Mouse (Mus musculus) limb, embryonic 10.5 days (tissue): ENCODE measurements at regions not wholly inside any gene's neighbourhood (a gene's known extent, or its start where the extent isn't known, plus 50 kb on each side); places are given as distances from the start of the nearest gene placed in this dataset.
A peak's percentile ranks its signal among the peaks of the same experiment; 100 is the strongest.

Experiments used
- DNase-seq: peaks from one replicate; pipeline ENCODE4 v3.0.0-alpha.2; 2017; ENCODE audit warnings: low spot score
- H3K27ac ChIP-seq: fragments of 300-500 bp; sonication (generic); 2 replicates; pipeline ENCODE4 v1.5.1; 2016; ENCODE audit warnings: mild to moderate bottlenecking
- H3K27me3 ChIP-seq: fragments of 300-500 bp; sonication (generic); 2 replicates; pipeline ENCODE4 v1.6.1; 2016; ENCODE audit warnings: low read depth, mild to moderate bottlenecking; ENCODE audit not compliant: poor library complexity, severe bottlenecking
- H3K36me3 ChIP-seq: fragments of 300-500 bp; sonication (generic); 2 replicates; pipeline ENCODE4 v1.6.1; 2016; ENCODE audit warnings: mild to moderate bottlenecking, moderate library complexity
- H3K4me1 ChIP-seq: fragments of 300-500 bp; sonication (generic); 2 replicates; pipeline ENCODE4 v1.6.1; 2016
- H3K4me3 ChIP-seq: fragments of 300-500 bp; sonication (generic); 2 replicates; pipeline ENCODE4 v1.5.1; 2016; ENCODE audit warnings: mild to moderate bottlenecking, moderate library complexity
- H3K9me3 ChIP-seq: fragments of 300-500 bp; sonication (generic); replicated peaks from 2 replicates; pipeline ENCODE4 v1.6.1; 2016; ENCODE audit warnings: mild to moderate bottlenecking
- WGBS: fragments of 180-500 bp; shearing (Covaris S2); methylation state at CpG from one replicate; pipeline ENCODE4 v1.1.7; 2016; 5-methylcytosine and 5-hydroxymethylcytosine counted together

DNA sequence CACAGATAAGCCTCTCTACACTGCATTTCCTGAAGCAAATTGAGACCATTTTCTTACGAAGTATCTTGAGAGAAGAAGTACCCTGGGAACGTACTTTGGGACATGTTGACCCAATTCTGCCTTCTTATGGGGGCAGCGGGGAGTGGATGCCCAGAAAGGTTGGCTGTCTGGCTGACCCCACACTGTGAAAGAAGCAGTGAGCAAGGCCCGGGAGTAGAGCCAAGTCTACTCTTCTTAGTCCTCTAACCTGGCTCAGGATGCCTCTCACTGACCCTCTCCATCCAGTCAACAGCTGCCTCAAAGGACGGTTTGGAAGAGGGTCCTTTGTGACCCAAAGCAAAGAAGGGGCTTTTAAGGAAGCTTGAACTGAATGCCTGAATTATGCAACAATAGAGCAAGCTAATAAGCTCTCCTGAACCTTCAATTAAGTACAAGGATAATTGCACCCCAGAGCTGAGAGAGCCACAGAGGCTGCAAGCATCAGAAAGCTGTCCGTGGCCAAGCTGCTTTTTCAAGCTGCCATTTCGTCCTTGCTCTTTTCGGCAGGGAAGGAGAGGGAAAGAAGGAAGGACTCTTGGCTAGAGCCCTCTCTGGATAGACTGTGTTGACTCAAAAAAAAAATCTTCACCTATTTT lies 70.3 kb downstream of the Pctp start:
- H3K4me1 ChIP-seq: no peaks in the 10 kb centered on the region
- no peaks in the 10 kb centered on the region for H3K27me3 ChIP-seq
- H3K36me3 ChIP-seq: no peaks in the 10 kb centered on the region
- no peak overlapping the region for H3K27ac ChIP-seq
- no peak for DNase-seq
- H3K9me3 ChIP-seq: no peaks in the 10 kb centered on the region
- WGBS: 77% methylated on average over 8 of the region's 8 CpGs
- H3K4me3 ChIP-seq: no peak overlapping the region

DNA sequence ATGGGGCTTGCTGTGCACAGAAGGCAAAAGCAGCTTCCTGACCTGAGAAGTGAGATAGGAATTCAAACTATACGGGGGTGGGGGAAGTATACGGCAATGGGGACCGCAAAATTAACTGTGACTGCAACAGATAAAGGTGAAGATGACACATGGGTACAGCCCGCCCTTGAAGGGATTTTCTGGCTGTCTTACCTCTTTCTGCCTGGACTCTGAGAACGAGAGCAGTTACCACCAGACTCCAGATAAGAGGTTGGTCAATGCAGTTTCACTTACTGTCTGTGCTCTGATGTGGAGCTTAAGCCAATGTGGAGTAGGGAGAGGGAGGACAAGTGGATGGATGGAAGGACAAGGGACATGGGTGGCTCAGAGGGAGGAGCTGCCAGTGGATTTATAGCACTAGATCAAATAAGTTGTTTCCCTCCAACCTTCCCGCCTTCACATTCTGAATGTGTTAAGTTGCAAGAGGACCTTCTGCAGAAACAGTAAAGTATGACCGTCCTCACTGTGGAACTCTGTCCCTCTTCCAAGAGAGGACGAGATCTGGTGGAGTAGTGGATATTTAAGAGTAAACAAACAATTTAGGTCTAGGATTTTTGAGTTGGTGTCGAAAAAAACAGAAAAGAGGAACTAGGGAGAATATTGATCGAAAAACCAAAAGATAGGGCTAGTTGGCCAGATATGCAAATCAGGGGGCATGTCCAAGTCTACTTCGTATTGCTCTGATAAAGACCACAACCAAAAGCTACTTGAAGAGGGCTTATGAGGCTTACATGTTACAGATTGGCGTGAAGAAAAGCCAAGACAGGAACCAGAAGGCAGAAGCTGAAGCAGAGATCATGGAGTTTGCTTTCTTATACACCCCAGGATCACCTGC lies 73.3 kb downstream of the Pctp start:
- no peaks in the 10 kb centered on the region for H3K36me3 ChIP-seq
- 83% methylated on average over 12 of the region's 12 CpGs for WGBS

DNA sequence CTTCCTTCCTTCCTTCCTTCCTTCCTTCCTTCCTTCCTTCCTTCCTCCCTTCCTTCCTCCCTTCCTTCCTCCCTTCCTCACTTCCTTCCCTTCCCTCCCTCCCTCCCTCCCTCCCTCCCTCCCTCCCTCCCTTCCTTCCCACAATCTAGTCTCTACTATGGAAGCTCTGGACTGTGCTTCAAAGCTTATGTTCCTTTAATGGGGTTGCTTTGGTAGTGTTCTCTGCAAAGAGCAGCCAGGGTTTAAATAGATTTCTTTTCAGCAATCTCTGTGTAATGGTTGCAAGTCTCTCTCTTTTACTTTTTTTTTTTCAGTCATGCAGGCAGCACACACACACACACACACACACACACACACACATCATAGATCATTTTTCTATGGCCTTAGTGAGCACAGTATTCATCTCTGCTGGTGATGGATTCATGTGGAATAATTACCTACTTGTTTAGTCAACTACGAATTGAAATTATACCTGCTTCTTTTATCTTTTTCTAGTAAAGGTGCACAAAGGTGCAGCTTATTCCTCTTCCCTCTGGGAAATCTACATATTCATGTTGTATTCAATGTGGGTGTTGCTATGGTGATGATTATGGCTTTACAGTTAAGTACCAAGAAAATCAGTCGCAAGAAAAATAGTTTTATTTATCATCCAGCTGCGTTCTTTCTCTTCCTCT lies 75.1 kb downstream of the Pctp start:
- 92% methylated on average over 3 of the region's 3 CpGs for WGBS
- no peak for DNase-seq
- H3K27ac ChIP-seq: no peak overlapping the region

More for the DNA sequence above, 73.3 kb downstream of the Pctp start:
- Histone ChIP-seq H3K4me1 (no peaks in the 10 kb centered on the region), H3K27me3 (no peaks in the 10 kb centered on the region), H3K27ac (no peak overlapping the region), H3K9me3 (no peaks in the 10 kb centered on the region), H3K4me3 (no peak overlapping the region)
- no peak for DNase-seq

DNA sequence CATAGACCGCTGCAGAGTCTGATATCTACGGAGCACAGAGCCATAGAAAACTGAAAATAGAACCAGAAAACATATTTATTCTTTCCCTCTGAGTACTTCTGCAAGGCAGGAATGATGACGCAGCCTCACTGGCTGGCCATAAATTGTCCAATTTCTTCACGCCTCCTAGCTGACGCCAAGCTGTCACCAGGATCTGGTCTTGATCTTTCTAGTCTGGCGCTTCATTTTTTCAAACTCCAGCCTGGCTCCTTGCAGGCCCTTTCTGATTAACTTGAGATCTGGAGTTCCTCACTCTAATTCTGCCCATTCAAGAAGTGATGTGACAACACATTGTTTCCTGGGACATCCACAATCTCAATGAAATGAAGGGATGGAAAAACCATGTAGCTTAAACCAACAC lies 80.1 kb downstream of the Pctp start:
- Histone ChIP-seq H3K9me3 (no peaks in the 10 kb centered on the region), H3K36me3 (no peaks in the 10 kb centered on the region), H3K27ac (no peak overlapping the region), H3K4me3 (no peak overlapping the region), H3K4me1 (0 out of 2 replicates have a peak, but pooled peaks cover 2% of the 10 kb centered on the region), H3K27me3 (no peaks in the 10 kb centered on the region)
- DNase-seq: no peak
- WGBS: 62% methylated on average over 6 of the region's 6 CpGs

More for the DNA sequence above, 75.1 kb downstream of the Pctp start:
- H3K36me3 ChIP-seq: no peaks in the 10 kb centered on the region
- H3K4me1 ChIP-seq: no peaks in the 10 kb centered on the region
- H3K9me3 ChIP-seq: no peaks in the 10 kb centered on the region
- no peak overlapping the region for H3K4me3 ChIP-seq
- H3K27me3 ChIP-seq: no peaks in the 10 kb centered on the region

DNA sequence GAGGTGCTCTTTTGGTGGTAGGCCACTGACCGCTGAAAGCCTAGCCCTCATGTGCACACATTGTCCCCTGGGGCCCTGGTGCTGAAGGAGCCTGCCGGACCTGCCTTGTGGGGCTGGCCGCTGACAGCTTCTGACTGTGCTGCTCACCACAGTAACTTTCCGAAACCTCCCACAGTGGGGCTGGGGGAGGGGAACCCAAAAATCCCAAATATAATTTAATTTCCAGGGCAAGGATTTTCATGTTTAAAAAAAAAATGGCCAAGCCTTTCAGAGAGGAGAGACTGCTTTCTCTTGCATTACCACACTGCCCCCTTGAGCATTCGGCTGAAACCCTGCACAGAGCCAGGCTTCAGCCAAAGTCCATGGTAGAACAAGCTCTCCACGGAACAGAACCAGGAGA lies 81.5 kb downstream of the Pctp start:
- H3K4me1 ChIP-seq: 0 out of 2 replicates have a peak, but pooled peaks cover 2% of the 10 kb centered on the region
- DNase-seq: no peak
- no peak overlapping the region for H3K4me3 ChIP-seq
- H3K36me3 ChIP-seq: no peaks in the 10 kb centered on the region
- WGBS: 62% methylated on average over 6 of the region's 6 CpGs
- H3K27ac ChIP-seq: no peak overlapping the region
- no peaks in the 10 kb centered on the region for H3K9me3 ChIP-seq
- no peaks in the 10 kb centered on the region for H3K27me3 ChIP-seq

DNA sequence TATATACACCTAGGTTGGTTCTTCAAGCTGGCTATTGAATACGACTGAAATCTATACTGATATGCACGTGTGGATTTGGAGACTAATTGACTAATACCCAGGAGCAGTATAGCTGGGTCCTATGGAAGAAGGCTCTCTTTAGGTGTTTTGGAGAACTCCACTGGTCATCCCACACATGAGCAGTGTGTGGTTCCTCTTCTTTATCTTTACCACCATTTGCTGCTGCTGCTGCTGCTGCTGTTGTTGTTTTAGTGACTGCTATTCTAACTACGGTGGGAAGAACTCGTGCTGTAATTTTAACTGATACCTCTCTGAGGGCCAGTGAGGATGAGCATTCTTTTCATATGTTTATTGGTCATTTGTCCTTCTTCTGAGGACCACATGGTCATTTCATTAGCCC lies 86.9 kb downstream of the Pctp start:
- DNase-seq: no peak
- Histone ChIP-seq H3K4me3 (no peak overlapping the region), H3K9me3 (no peaks in the 10 kb centered on the region), H3K36me3 (no peaks in the 10 kb centered on the region), H3K4me1 (no peaks in the 10 kb centered on the region), H3K27ac (no peak overlapping the region), H3K27me3 (no peaks in the 10 kb centered on the region)
- WGBS: 78% methylated on average over 4 of the region's 4 CpGs

DNA sequence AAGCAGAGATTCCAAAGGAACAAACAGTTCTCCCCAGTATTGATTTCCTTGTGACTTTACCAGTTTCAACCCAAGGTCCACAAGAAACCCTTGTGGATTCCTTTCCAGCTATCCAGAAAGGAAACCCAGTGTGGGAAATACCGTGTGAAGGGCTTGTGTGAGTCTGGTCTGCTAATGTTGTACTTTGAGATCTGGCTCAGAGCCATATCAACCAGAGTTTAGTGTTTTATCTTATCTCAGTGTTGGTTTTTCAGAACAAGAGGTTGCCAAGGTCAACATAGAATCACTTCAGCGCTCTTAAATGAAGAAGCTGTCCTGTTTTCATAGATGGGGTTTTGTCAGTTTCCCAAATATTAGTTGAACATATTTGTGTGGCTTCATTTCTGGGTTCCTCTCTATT lies 88.1 kb downstream of the Pctp start:
- 87% methylated on average over 2 of the region's 2 CpGs for WGBS
- Histone ChIP-seq H3K27ac (no peak overlapping the region), H3K9me3 (no peaks in the 10 kb centered on the region), H3K4me1 (no peaks in the 10 kb centered on the region), H3K36me3 (no peaks in the 10 kb centered on the region), H3K4me3 (no peak overlapping the region), H3K27me3 (no peaks in the 10 kb centered on the region)
- no peak for DNase-seq

DNA sequence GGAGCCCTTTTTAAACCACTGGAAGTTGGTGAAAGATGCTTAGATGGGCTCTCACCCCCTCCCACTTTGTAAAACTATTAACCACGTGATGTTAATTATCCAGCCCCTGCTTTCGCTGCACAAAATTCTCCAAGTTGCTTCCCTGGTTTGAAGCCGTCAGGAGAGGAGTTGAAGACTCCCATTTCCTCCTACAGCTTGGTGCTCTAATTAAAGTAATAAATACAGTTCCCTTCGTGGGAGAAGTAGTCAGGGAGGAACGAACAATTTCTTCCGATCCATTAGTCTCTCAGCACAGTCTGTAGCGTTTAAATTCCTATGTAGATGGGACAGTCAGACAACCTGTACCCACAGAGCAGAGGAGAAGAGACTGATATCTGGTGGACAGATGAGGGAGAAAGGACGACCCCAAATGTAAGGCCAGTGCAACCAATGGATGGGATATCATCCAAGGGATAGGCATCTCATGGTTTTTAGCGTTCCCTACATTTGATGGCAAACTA lies 101.4 kb downstream of the Pctp start:
- 69% methylated on average over 9 of the region's 9 CpGs for WGBS

DNA sequence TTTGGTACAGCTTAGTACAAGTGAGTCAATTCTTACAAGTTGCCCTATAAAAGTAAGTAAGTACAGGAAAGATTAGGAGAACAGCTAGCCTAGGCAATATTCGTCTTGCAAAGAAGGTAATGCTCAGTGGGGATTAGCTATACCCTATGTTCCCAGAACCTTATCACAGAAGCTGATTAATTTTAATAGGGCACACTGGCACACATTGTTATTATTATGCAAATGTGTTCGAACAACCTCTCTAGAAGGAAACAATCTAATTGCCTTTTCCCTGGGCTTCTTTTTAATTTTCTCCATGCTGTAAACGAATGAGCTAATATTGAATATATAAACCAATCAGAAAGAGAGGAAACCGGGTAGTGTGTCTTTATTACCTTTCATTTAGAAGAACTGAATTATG lies 104.2 kb downstream of the Pctp start:
- Histone ChIP-seq H3K27ac (no peak overlapping the region), H3K27me3 (no peaks in the 10 kb centered on the region), H3K9me3 (no peaks in the 10 kb centered on the region), H3K4me1 (no peaks in the 10 kb centered on the region), H3K36me3 (no peaks in the 10 kb centered on the region), H3K4me3 (no peak overlapping the region)
- WGBS: 81% methylated on average over 4 of the region's 4 CpGs
- no peak for DNase-seq

More for the DNA sequence above, 101.4 kb downstream of the Pctp start:
- no peaks in the 10 kb centered on the region for H3K9me3 ChIP-seq
- H3K27me3 ChIP-seq: no peaks in the 10 kb centered on the region
- H3K27ac ChIP-seq: no peak overlapping the region
- no peaks in the 10 kb centered on the region for H3K4me1 ChIP-seq
- no peak for DNase-seq
- H3K4me3 ChIP-seq: no peak overlapping the region
- H3K36me3 ChIP-seq: no peaks in the 10 kb centered on the region

DNA sequence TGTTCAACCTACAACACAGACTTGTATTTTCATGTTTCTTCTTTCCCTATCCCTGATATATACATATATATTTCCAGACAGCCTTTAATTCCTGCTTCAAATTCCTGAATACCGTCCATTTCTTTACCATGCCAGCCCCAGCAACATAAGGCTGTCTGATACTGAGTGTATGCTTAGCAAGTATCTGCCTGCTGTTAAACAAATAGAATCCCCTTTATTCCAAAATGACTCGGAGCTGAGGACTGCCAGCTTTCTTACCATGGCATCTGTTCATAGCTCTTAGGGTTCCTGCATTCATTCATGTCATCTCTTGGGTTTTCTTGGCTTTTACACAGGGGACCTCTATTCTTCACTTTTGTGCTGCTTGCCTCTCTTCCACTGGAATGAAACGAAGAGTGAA lies 105.8 kb downstream of the Pctp start:
- Histone ChIP-seq H3K27ac (no peak overlapping the region), H3K36me3 (no peaks in the 10 kb centered on the region), H3K4me3 (no peak overlapping the region), H3K9me3 (no peaks in the 10 kb centered on the region), H3K4me1 (no peaks in the 10 kb centered on the region), H3K27me3 (no peaks in the 10 kb centered on the region)
- DNase-seq: no peak
- 81% methylated on average over 3 of the region's 3 CpGs for WGBS

DNA sequence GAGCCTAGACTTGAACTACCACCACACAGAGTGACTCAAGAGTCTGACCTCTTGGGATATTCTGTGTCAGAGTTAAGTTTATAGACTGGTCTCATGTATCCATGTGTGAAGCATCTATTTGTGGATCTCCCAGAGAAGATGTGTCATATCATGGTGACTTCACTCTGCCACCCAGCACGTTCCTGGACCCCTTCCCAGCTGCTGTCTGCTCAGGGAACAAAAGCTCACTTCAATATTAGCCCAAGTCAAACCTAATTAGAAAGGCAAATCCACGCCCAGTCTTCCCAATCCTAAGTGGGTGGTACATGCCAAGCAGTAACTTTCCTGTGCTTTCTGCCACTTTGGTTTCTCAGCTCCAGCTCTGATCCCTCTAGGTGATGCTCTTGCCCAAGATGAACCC lies 94.1 kb upstream of the Ankfn1 start:
- DNase-seq: no peak
- H3K27ac ChIP-seq: no peak overlapping the region
- no peak overlapping the region for H3K4me3 ChIP-seq
- WGBS: 62% methylated on average over 2 of the region's 2 CpGs
- no peaks in the 10 kb centered on the region for H3K36me3 ChIP-seq
- no peaks in the 10 kb centered on the region for H3K9me3 ChIP-seq
- no peaks in the 10 kb centered on the region for H3K27me3 ChIP-seq
- H3K4me1 ChIP-seq: no peaks in the 10 kb centered on the region

DNA sequence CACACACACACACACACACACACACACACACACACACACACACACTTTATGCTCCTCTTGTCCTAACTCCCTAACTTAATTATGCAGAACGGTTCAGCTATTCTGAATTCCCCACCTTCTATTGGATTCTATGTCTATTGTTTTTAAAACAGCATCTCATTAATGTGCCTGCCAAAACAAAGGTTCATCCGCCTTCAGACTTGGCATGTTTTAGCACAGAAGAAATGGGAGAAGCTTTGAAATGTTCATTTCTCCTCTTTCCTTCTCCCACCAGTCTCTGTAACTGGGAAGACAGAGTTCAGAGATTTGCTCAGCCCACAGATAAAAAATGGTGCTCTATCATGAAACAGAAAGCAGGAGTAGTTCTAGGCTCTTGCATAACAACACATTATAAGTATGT lies 90.1 kb upstream of the Ankfn1 start:
- H3K4me3 ChIP-seq: no peak overlapping the region
- DNase-seq: no peak
- no peaks in the 10 kb centered on the region for H3K9me3 ChIP-seq

DNA sequence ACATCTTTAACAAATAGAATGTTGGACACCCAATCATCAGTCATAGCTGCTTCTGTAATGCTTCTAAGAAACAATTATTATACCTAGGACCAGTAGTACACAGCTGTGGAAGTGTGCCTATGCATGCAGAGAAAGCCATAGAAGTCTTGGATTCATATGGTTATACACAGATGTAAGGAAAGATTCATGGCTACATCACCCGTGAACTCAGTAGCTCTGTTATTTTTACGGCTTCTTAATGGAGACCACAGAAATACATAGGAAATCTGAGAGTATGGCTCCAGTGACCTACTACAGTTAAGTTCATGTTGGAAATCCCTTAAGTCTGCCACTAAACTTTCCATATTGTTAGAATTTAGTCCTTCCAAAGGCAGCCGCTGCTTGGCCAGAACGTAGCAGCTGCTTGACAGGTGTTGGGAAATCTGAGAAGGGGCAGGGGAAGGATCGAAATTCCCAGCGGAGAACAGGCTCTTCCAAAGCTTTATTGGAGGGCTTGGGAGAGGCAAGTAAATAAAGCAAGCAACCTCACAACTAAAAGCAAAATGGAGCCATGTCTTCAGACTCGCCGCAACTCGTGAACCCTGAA lies 78.8 kb upstream of the Ankfn1 start:
- Histone ChIP-seq H3K27me3 (no peaks in the 10 kb centered on the region), H3K9me3 (no peaks in the 10 kb centered on the region), H3K27ac (no peak overlapping the region), H3K4me1 (peaks cover 11% of the 10 kb centered on the region), H3K4me3 (no peak overlapping the region), H3K36me3 (no peaks in the 10 kb centered on the region)
- WGBS: 49% methylated on average over 9 of the region's 9 CpGs
- DNase-seq: peak; percentile 48

More for the DNA sequence above, 90.1 kb upstream of the Ankfn1 start:
- no peak overlapping the region for H3K27ac ChIP-seq
- no peaks in the 10 kb centered on the region for H3K27me3 ChIP-seq
- 90% methylated on average over 2 of the region's 2 CpGs for WGBS
- H3K4me1 ChIP-seq: no peaks in the 10 kb centered on the region
- H3K36me3 ChIP-seq: no peaks in the 10 kb centered on the region
